11 mouse cellular contexts compared by ENCODE assay signal in genomic region chr15:82917965-82918364, GRCm38 (mm10).
DNase-seq lines count a peak whose midpoint lies in the region; ATAC-seq and TF ChIP-seq lines count a peak whose summit lies in the region.
"Had no signal": no experiment of that assay in that cellular context is flagged by ENCODE, and none has a peak within 500 bp of the region (broad histone marks: within the 10 kb centered on the region; RNA-seq: fewer than 3 reads in every experiment).

No protein-coding gene starts in this region.

- H3K9me3 ChIP-seq in midbrain, embryonic 10.5 days (replicated peaks), result no peaks in the 10 kb centered on the region
- no peaks in the 10 kb centered on the region for H3K9me3 ChIP-seq in midbrain, embryonic 11.5 days (ENCODE audit: control insufficient read depth, low read length)
- no peaks in the 10 kb centered on the region for H3K9me3 ChIP-seq in limb, embryonic 12.5 days
- no peaks in the 10 kb centered on the region for H3K9me3 ChIP-seq in stomach, postnatal 0 days (ENCODE audit: control insufficient read depth, low read length)

- ATAC-seq in frontal cortex, adult (ENCODE audit: low TSS enrichment), result peak; percentile 27
- ATAC-seq in midbrain, embryonic 11.5 days (ENCODE audit: low FRiP score), result no peak
- no peak for ATAC-seq in limb, embryonic 12.5 days (ENCODE audit: insufficient number of reproducible peaks, insufficient read depth, low FRiP score, low TSS enrichment, low read depth)
- no peak for ATAC-seq in stomach, postnatal 0 days (ENCODE audit: low FRiP score, low TSS enrichment)

- TF ChIP-seq EP300 in stomach, postnatal 0 days (optimal IDR thresholded peaks at IDR 0.05), result no peak

- H3K36me3 ChIP-seq in midbrain, embryonic 10.5 days, result no peaks in the 10 kb centered on the region
- no peaks in the 10 kb centered on the region for H3K36me3 ChIP-seq in midbrain, embryonic 11.5 days (ENCODE audit: control insufficient read depth, insufficient read depth, low read length)
- no peaks in the 10 kb centered on the region for H3K36me3 ChIP-seq in limb, embryonic 12.5 days
- H3K36me3 ChIP-seq in stomach, postnatal 0 days (ENCODE audit: control insufficient read depth, insufficient read depth, low read length), result no peaks in the 10 kb centered on the region

- peaks cover 88% of the 10 kb centered on the region for H3K27me3 ChIP-seq in midbrain, embryonic 10.5 days (ENCODE audit: low read depth, poor library complexity, severe bottlenecking)
- peaks cover 25% of the 10 kb centered on the region for H3K27me3 ChIP-seq in midbrain, embryonic 11.5 days (ENCODE audit: control insufficient read depth, insufficient read depth, low read length)
- H3K27me3 ChIP-seq in limb, embryonic 12.5 days, result peaks cover 38% of the 10 kb centered on the region
- no peaks in the 10 kb centered on the region for H3K27me3 ChIP-seq in stomach, postnatal 0 days (ENCODE audit: control insufficient read depth, insufficient read depth, low read length)

- peak; percentile 54 for TF ChIP-seq CTCF in stomach, postnatal 0 days (IDR thresholded peaks at IDR 0.05; ENCODE audit: low read depth)

- no peak overlapping the region for H3K4me3 ChIP-seq in midbrain, embryonic 10.5 days
- no peak overlapping the region for H3K4me3 ChIP-seq in midbrain, embryonic 11.5 days (ENCODE audit: low read depth, low read length)
- H3K4me3 ChIP-seq in limb, embryonic 12.5 days (replicated peaks), result no peak overlapping the region
- H3K4me3 ChIP-seq in stomach, postnatal 0 days (ENCODE audit: low read depth, low read length), result no peak overlapping the region

- no peak overlapping the region for H3K9ac ChIP-seq in midbrain, embryonic 11.5 days (ENCODE audit: low read length)
- H3K9ac ChIP-seq in limb, embryonic 12.5 days (replicated peaks), result no peak overlapping the region
- no peak overlapping the region for H3K9ac ChIP-seq in stomach, postnatal 0 days (ENCODE audit: low read length)

- DNase-seq in frontal cortex, postnatal 14 days (ENCODE audit: low spot score in 2 of 2), result no peak
- DNase-seq in midbrain, embryonic 10.5 days (ENCODE audit: low spot score), result no peak
- no peak for DNase-seq in midbrain, embryonic 11.5 days (ENCODE audit: low spot score, missing footprints)
- no peak for DNase-seq in stomach, postnatal 0 days (ENCODE audit: low spot score)
- no peak for DNase-seq in layer of hippocampus, postnatal 14 days (ENCODE audit: low spot score in 2 of 2)
- DNase-seq in adipocyte (ENCODE audit: low spot score), result no peak
- DNase-seq: cerebellum, adult 8-10 months; heart, postnatal 36 days; lung, postnatal 10 days had no signal

- H3K27ac ChIP-seq in midbrain, embryonic 10.5 days (replicated peaks), result peak overlapping the region; percentile 39
- H3K27ac ChIP-seq in midbrain, embryonic 11.5 days (ENCODE audit: low read depth, low read length), result no peak overlapping the region
- H3K27ac ChIP-seq in limb, embryonic 12.5 days, result peak overlapping the region; percentile 67; the same call in 1 of the 2 replicates
- H3K27ac ChIP-seq in stomach, postnatal 0 days (replicated peaks), result no peak overlapping the region

- H3K4me1 ChIP-seq in midbrain, embryonic 10.5 days, result peaks cover 76% of the 10 kb centered on the region
- H3K4me1 ChIP-seq in midbrain, embryonic 11.5 days (ENCODE audit: control insufficient read depth, insufficient read depth, low read length), result peaks cover 39% of the 10 kb centered on the region
- H3K4me1 ChIP-seq in limb, embryonic 12.5 days (replicated peaks), result peaks cover 56% of the 10 kb centered on the region
- peaks cover 7% of the 10 kb centered on the region; the same call in 1 of the 2 replicates for H3K4me1 ChIP-seq in stomach, postnatal 0 days (replicated peaks; ENCODE audit: control insufficient read depth, insufficient read depth)

- no peak overlapping the region for H3K4me2 ChIP-seq in midbrain, embryonic 11.5 days
- H3K4me2 ChIP-seq in limb, embryonic 12.5 days, result peak overlapping the region; percentile 47
- H3K4me2 ChIP-seq in stomach, postnatal 0 days (replicated peaks; ENCODE audit: low read depth), result no peak overlapping the region

- 74% methylated on average over 3 of the region's 3 CpGs for WGBS in midbrain, embryonic 10.5 days
- WGBS in midbrain, embryonic 11.5 days, result 75% methylated on average over 3 of the region's 3 CpGs
- 70% methylated on average over 3 of the region's 3 CpGs for WGBS in limb, embryonic 12.5 days
- WGBS in stomach, postnatal 0 days, result 47% methylated on average over 3 of the region's 3 CpGs

Comparison
In these comparisons a context has a peak if more than half of its experiments do, and no peak if none do; other contexts are left out.
1. H3K27ac ChIP-seq: peak in midbrain, embryonic 10.5 days (single experiment) and limb, embryonic 12.5 days (single experiment); none in midbrain, embryonic 11.5 days (single experiment) and stomach, postnatal 0 days (single experiment).